Mouse (Mus musculus): ENCODE data around the gene Cdc42ep1.
"Not testable (repeated sequence)": the region's sequence is repeated elsewhere in the genome, so short reads cannot be mapped to it uniquely, and the experiment has no call there.

Gene Cdc42ep1

DNA sequence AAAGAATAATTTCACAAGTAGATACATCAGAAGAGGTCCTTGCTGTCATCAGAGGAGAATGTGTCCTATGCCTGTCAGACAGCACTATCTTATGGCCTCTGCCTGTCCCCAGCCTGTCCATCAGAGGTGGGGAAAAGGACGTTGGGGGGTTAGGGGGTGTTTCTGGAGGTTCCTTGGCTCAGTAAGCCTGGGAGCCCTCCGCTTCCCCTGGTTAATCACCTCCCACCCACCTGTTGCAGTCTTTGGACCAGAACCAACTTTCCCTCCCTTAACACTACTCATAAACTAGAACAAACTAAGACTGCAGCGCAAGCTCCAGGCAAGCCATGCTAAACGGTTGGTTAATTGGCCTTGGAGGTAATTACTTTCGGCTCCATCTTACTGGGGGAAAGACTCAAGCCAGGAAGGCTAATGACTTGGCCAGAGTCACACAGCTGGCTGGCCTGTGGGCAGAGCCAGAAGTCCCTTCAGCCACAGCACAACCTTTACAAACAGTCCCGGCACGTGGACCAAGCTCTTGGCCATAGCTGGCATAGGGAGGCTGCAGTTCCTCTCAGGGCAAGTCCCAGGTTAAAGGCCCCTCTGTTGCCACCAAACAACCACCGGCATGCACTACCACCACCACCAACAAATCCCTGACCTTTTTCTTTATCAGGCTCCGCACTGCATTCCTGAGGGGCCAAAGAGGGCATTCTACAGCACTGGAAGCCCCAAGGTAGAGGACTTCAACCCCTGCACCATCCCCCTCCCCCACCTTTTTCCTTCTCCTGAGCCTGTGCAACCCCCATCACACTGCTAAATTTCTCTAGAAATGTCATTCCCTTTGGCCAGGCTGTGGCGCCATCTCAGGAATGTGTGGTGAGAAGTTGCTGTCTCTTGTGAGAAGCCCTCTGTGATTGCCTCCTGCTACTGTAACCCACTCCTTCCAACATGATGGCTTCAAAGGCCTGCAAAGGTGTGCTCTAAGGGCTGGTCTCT, 11.4 kb upstream of the Cdc42ep1 start:
- no peak for DNase-seq

DNA sequence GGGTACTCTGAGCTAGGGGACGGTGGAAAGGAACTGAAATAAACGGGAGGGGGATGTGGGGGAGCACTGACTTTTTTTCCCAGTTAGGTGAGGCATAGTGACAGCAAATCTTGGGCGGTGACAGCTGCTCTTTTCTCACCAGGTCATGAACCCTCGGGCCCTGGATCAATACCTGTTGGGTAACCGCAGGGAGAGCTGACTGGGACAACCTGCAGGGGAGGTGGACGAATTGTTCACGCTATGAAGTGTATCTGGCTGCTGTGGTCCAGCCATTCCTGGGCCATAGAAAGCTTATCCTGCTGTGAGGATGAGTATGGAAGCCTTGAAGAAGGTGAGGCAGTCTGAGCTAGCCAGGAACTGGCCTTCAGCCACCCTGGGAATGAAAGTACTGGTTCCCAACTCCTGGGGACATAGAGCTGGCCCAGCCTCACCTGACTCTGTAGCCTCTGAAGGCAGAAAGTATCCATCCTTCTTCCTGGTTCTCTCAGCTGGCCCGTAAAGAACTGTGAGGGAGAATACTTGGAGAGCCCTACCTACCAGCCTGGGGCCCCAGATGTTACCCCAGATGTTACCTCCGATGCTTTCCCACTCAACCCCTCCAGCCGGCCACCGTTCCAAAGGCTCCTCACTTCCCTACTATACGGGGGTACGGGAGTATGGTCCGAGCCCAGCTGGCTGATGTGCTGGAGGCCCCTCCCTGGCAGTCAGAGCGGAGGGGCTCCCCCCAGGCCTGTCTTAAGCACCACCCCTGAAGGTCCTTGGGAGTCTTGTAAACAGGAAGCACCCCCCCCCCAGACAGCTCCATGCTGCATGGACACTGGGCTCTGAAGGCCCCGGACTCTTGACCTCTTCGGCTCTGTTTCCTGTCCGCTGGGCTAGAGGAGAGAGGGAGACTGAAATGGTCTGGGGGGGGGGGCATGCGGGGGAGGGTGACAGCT, 10.4 kb upstream of the Cdc42ep1 start:
- DNase-seq = no peak

DNA sequence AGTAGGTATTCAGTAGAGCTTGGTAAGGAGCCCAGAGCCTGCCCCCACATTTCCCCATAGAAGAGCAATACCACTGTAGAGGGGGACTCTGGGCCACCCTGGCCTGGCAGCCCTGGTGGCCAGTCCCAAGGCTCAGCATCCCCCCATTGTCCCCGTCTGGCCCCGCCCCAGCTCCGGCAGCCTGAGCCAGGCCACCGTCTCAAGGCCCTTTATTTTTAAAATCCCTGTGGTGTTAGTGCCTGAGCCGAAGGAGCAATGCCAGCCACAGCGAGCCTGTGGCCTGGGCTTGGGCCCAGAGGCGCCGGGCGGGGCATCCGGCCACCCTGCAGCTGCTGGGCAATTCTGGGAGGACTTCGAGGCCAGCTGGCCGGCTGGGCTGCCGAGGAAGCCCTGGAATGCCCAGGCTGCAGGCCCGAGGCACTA, 9.7 kb upstream of the Cdc42ep1 start:
- DNase-seq = no peak

DNA sequence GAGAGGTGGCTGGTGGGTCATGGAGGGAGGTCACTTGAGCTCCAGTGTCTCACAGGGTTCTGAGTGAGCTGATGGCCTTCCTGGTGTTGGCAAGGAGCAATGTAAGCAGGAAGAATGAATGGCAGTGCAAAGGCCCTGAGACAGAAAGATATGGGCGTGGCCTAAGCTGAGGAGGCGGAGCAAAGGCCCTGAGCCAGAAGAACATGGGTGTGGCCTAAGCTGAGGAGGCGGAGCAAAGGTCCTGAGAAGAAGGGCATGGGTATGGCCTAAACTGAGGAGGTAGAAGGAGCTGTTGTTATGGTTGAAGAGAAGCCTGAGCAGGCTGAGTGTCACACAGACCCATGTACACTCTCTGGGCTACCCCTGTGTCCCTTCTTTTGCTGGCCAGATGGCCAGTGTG, 8.8 kb upstream of the Cdc42ep1 start:
- no peak for DNase-seq

DNA sequence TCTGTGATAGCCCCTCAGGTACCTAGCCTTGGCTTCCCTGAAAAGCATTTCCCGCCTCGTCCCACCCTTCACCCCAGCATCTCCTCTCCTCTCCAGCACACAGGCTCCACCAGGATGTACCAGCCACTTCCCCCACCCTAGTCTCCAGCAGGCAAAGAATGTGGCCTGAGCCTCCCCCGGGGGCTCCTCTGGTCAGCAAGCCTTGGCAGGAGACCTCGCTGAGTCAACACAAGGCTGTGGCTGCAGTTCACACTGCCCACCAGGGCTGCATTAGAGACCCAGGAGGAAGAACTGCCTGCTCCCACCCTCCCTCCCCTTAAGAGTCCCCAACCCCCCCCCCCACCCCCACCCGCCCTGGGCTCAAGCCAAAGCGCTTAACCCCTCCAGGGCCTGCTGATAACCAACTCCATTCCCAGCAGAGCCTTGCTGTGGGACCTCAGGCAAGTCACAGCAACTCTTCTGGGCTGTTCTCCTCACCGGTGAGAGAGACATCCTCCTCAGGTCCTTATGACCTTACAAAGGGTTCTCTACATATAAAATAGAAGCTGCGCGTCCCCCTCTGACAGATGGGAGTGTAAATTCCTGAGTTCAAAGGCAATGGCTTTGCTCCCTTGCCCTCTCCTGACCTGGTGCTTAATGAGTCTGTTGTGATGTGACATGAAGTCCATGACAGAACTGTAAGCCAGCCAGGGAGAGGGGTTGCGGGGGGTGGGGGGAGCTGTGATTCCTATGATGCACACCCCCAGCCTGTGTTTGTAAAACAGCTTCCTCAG, 8.0 kb upstream of the Cdc42ep1 start:
- DNase-seq = no peak

DNA sequence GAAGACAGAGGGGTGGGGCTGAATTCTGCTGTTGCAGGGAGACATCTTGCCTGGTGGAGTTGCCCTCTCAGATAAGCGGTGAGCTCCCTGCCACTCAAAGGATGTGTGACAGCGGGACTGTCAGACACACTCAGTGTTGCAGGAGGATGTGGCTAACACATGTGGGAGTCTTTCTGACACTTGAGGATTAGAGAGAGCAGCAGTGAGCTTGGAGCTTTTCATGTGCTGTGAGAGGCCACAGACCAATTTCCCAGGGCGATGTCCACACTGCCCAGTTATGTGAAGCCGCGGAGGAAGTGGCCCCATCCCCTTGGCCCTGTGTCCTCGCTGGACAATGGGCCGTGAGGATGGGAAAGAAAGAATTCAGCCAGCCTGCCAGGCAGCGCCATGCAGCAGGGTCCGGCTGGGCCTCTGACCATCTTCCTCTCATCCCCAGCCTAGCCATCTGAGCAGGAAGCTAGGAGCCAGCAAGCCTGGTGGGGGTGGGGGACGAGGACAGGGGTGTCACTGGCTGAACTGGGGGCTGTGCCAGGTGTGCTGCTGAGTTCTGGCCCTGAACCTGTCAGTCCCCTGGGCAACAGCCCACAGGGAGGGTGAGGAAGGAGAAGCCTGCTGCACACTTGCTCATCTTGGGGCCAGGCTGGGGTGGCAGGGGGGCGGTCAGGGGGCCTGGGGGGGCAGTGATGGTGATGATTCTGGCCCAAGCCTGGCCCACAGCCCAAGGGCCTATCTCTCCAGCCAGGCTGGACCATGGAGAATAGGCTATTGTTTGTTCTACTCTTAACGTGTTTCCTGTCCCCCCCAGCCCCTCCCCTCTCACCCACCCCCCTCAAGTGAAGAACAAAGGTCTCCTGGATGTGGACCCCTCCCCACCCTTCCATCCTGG, 7.0 kb upstream of the Cdc42ep1 start:
- DNase-seq = peak; percentile 38

DNA sequence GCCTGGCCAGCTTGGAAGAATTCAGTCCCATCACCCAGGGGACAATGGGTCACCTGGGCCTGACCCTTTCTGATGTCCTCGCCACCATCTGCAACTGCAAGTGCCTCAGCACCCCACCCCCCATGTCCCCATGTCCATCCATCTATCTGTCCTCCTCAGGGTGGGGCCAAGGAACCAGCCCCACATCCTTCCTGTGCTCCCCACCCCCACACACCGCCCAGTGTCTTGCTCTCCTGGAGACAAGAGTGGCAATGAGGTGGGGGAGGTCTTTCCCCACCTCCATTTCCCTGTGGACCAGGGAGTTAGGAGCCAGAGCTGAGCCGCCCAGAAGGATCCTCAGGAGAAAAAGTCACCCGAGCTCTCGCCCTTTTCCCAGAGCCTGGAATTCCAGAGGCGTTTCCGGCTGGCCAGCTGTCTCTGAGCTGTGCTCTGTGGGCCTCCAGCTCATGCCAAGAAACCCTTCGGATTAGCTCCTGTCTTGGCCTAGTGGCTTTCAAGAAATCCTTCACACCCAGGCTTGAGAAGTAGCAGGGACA, 6.3 kb upstream of the Cdc42ep1 start:
- no peak for DNase-seq

DNA sequence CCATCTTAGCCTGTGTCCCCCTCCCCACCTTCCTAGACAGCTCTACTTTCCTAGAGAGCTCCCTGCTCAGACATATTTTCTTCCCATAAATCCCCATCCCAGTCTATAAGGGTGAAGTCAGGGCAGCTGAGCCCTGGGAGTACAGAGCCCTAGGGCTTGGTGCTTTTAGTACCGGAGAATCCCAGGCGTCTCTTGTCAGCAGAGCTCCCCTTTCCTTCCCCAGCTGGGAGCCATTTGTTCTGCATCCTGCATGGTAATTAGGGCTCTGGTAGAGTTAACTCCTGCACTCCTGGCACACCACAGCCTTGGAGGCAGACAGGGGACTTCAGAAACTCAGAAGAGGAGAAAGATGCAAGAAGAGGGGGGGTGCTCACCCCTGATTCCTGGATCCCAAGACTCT, 2.7 kb upstream of the Cdc42ep1 start:
- DNase-seq = no peak

DNA sequence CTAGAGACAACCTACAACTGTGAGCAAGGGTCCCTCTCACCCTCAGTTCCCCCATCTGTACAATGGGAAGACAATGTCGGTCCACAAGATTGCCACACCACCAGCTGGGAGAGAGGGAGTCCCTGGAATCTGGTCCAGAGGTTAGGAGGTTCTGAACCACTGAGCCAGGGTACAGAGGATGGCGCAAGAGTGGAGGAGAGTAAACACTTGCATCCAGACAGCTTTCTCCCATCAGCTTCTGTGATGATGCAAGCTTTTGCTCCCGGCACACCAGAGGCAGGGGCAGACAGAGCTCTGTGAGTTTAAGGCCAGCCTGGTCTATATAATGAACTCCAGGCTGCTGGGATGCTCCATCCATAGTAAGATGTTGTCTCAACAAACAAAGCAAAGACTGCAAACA, 2.2 kb upstream of the Cdc42ep1 start:
- no peak for DNase-seq

DNA sequence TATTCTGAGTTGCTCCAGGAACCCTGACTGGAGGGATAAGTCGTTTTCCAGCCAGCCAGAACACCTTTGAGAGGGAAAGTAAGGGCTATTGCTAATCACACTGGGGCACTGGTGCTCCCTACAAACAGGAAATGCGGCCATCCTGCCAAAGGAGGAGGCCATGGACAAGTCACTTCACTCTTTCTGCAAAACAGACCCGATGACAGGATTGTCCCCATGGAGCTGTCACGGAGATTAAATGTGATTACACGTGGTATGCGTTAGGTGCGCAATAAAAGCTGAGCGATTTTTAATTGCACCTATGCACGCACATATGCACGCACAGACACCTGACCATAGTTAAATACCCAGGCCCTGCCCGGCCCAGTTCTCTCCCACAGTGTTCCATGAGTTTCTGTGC, 1.7 kb upstream of the Cdc42ep1 start:
- no peak for DNase-seq

DNA sequence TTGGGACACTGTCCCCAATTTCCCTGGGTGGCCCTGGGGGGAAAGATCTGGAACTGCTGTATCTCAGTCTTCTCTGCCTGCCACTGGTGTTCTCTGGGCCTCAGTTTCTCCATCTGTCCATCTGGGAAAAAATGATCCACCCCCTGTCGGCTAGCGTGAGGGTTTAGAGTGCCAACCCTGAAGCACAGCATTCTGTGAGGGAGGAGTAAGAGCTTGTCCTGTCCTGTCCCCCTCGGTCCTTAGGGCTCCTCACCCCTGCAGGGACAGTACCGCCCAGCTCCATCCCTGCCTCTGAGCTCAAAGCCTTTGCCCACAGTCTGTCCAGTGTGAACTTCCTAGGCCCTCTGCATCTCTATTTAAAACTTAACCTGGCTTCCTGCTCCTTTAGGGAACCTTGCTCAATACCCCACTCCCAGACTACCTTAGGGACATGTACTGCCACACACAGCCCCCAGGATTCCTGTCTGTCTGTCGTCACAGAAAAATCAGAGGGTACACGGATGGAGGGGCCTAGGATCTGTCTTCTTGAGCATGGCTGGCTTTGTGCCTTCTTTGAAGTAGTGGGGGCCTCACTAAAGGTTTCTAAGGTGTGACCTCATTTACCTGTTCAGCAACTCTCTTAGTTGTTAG, 1.1 kb upstream of the Cdc42ep1 start:
- no peak for DNase-seq

DNA sequence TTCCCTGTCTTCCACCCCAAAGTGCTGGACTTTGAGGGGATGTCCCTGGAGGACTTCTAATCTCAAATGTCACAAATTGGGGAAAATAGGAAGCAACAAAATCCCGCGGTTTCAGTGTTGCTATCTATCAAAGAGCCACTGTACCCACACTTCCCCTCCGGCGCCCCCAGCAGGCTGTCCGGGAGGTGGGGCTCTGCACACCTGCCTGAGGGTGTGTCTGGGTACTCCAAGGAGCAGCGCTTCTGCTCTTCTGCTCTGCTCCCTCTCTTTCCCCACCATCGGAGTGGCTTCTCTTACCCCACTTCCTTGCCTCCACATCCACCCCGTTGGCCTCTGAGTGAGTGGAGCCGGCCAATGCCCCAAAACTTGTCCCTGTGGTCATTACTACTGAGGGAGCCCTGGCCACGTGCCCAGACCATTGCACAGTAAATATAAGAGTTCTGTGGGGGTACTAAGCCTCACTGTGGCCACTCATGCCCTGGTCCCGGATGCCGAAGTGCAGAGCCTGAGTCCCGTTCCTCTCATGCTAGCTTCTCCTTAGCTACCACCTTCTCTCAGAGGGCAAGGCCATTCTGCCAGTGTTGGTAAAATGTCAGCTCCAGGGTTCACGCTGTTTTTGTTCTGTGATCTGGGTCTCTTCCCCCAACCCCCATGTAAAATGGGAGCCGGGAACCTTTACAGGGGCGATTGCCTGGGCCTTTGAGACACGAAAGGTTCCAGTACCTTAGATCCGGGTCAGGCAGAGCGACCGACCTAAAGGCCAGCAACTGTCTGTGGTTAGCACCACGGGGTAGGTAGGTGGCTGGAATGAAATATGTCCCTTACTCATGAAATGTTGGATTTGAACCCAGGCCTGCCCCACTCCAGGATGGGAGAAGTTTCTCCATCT, 1.4 kb downstream of the Cdc42ep1 start:
- DNase-seq = peak; percentile 79

DNA sequence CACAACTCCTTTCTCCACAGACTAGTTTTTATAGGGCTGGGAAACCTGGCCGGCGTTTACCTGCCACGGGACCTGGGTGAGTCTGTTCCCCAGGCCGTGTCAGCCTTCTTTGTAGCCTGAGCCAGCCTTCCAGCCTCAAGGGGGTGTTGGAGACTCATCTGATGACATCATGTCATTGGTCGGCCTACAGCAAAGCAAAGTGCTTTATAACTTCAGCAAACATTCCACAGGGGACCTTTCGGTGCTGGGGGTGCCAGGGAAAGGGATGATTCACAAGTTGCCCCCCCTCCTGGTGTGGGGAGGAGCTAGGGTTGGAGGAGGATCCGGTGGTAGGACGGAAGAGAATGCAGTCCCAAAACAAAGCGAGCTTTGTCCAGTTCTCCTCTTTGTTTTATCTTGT, 2.4 kb downstream of the Cdc42ep1 start:
- DNase-seq = no peak

DNA sequence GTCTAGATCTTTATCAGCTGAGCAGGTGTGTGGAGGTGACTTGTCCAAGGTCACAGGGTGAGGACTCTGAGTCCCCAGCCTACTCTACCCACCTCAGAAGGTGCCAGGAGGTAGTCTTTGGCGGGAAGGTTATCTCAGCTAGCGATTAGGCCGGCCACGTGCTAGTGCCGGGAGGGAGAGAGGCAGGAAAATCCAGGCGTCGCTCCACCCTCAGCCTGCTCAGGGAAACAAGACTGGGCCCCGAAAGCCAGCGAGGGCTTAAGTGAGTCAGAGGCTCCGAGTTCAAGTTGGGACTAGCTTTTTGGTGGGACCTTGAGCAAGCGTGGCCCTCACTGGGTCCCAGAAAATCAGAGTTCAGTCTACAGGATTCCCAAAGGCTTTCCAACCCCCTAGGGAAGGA, 2.9 kb downstream of the Cdc42ep1 start:
- no peak for DNase-seq

DNA sequence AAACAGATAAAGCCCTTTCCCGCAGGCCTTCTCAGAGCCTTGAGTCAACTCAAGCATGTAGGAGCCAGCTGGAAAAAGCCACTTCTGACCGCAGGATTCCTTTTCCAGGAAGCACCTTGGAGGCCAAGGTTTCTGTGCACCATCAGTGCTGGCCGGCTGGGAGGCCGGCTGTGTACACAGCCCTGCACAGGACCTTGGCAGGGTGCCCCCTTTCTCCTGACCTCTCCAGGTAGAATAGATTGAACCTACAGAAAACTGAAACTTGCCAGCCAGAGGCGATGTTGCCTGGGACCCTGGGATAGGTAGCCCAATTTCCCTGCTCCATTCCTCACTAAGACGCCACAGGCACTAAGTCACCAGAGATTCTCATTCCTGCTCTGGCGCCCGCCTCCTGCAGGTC, 3.4 kb downstream of the Cdc42ep1 start:
- DNase-seq = no peak

DNA sequence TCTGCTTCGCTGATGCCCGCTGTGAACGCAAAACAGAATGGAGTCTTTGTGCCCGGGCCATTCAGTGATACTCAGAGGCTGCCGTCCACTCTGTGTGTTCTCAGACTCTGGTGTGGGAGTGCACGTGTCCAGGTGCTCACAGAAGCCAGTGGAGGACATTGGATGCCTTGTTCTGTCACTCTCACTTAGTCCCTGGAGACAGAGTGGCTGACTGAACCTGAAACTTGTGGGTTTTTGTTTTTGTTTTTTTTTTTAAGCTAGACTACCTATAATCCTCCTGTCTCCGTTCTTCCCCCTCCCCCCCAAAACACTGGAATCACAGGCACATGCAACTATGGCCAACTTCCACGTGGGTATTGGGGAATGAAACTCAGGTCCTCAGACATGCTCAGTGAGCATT, 3.9 kb downstream of the Cdc42ep1 start:
- no peak for DNase-seq

DNA sequence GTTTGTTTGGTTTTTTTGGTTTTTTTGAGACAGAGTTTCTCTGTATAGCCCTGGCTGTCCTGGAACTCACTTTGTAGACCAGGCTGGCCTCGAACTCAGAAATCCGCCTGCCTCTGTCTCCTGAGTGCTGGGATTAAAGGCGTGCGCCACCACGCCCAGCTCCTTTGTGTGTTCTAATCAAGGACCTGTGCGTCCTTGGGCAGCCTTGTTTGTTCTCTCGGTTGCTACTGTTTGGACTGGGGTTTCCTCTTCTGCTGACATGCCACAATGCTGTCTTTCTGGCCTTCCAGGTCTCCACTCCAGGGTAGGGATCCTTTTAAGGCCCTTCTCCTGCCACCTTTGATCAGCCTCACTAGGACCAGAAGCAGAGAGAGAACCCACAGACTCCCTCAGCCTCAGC, 4.4 kb downstream of the Cdc42ep1 start:
- DNase-seq = not testable (repeated sequence)

DNA sequence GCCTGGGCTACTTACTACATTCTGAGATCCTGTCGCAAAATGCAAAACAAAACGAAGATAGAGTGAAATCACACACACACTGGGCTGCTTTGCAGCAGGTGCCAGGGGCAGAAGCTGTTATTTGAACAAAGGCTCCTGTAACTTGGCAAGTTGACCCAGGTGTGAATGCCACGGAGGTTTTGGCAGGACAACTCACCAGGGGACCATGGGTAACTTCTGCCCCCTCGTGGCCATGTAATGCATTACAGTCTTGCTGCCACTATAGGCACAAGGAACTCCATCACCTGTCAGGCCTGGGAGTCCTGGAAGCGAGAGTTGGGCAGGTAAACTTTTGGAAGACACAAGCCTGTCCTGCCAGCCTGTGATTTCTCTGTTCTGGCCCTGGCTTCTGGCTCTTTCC, 6.0 kb downstream of the Cdc42ep1 start:
- peak; percentile 87 for DNase-seq

DNA sequence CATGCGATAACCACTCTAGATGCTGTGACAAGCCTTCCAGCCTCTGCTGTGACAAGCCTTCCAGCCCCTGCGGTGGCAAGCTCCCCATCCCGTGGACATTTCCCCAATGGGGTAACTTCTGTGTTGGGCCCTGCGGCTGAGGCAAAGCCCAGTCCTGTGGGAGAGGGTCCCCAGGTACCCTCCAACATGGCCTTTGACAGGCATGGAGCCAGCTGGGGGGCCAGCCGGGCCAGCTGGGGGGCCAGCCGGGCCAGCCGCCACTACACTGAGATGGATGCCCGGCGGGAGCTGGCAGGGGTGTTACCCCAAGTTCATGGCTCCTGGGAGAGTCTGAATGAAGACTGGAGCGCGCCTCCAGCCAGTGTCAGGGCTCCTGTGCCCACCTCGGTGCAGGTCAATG, 7.1 kb downstream of the Cdc42ep1 start:
- no peak for DNase-seq

Measured in thymus, postnatal 25 days (tissue).